Mouse (Mus musculus) cerebellum, adult 2 months (tissue): ENCODE results near the gene Kif1c. TPM values are rescaled to one million over a fixed set of nuclear protein-coding genes. Genes with fewer than 3 reads are reported as not detected.
A peak's percentile ranks its signal among the peaks of the same experiment; 100 is the strongest.
"Not testable (repeated sequence)": the region's sequence is repeated elsewhere in the genome, so short reads cannot be mapped to it uniquely, and the experiment has no call there.

Experiments
- DNase-seq, 2 experiments: peaks; one replicate each; pipeline ENCODE4 v3.0.0; 2021
- H3K27ac ChIP-seq: fragments of 200-500 bp; 2 replicates; pipeline ENCODE4 v1.5.1; 2012; ENCODE audit warnings: low read length, control low read depth, inconsistent platforms; ENCODE audit not compliant: insufficient read depth
- H3K27me3 ChIP-seq: fragments of 200-500 bp; 2 replicates; pipeline ENCODE4 v1.6.1; 2012; ENCODE audit warnings: inconsistent platforms, mild to moderate bottlenecking, low read length, moderate library complexity; ENCODE audit not compliant: control insufficient read depth, insufficient read depth
- H3K4me1 ChIP-seq: fragments of 200-500 bp; 2 replicates; pipeline ENCODE4 v1.6.1; 2011; ENCODE audit warnings: low read length; ENCODE audit not compliant: control insufficient read depth, insufficient read depth
- H3K4me3 ChIP-seq: fragments of 200-500 bp; replicated peaks from 2 replicates; pipeline ENCODE3; 2011; ENCODE audit warnings: mild to moderate bottlenecking, low read depth, low read length, control low read depth; ENCODE audit not compliant: insufficient read depth
- CTCF ChIP-seq: fragments of 200-500 bp; IDR thresholded peaks from 2 replicates; pipeline ENCODE4 v1.5.1; 2011; ENCODE audit warnings: low read depth, mild to moderate bottlenecking, control low read depth, low read length, moderate library complexity, borderline replicate concordance; ENCODE audit not compliant: insufficient read depth
- POLR2A ChIP-seq: fragments of 200-500 bp; IDR thresholded peaks from 2 replicates; pipeline ENCODE4 v1.6.1; 2011; ENCODE audit warnings: low read length, control low read depth, borderline replicate concordance; ENCODE audit not compliant: insufficient read depth
- WGBS: fragments of 180-500 bp; shearing (Covaris S2); methylation state at CpG from one replicate; pipeline ENCODE4 v1.1.7; 2018; 5-methylcytosine and 5-hydroxymethylcytosine counted together
- polyA plus RNA-seq: library from polyadenylated mRNA; depleted of rRNA; stranded (reverse); fragments of >200 nt; gene quantifications from 2 replicates; pipeline ENCODE4 v1.2.3, GENCODE M21; 2012; rRNA removed

Kif1c gene
- polyA plus RNA-seq, 1 experiment: 65.6 TPM

DNA sequence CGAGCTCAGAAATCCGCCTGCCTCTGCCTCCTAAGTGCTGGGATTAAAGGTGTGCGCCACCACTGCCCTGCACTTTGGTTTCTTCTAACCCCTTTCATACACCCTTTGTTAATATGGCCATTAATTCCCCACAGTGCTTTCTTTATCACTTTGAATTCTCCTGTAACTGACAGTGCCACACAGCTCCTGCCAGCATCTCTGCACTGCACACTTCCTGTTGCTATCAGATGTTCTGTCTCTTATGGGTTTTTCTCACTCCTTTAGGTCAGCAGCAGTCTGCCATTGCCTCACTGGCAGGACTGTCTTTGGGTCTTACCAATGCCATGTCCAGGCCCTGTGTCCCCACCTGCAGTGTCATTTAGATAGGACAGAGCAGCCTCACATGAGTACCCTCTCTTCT is 70.5 kb downstream of the Kif1c start:
- Histone ChIP-seq H3K27ac (no peak overlapping the region), H3K27me3 (no peaks in the 10 kb centered on the region), H3K4me3 (no peak overlapping the region), H3K4me1 (peaks cover 3% of the 10 kb centered on the region)
- TF ChIP-seq CTCF (no peak), POLR2A (no peak)
- DNase-seq: no peak
- 93% methylated on average over 3 of the region's 3 CpGs for WGBS

DNA sequence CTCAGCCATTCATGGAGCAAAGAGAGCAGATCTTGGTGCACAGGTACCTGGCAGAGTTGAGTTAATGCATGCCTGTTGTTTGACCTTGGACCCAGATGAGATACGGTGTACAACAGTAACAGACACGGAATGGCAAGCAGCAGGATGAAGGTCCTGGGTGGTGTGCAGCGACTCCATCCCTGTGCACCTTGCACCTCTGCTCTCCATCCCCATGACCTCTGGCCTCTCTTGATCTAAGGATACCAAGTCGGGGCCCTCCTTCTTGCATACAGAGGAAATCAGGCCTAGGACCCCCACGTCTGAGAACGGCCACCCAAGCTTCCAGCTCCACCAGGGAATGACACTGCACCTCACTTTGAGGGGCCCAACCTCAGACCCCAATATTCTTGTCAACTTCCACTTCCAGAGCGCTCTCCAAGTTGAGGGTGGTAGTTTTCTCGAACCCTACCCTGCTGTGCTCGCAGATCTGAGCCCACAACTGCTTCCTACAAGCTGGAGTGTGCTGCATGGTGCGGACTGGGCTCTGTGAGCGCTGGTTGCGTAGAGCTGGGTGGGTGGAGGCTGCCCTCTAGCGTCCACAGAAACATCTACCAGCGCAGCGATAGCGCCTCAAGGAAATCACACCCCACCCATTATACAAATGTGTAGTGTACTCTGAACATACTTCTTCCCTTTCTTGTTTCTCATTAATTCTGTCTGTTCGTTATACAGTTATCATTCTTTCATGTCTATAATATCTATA is 76.7 kb downstream of the Kif1c start:
- Histone ChIP-seq H3K4me3 (no peak overlapping the region), H3K27ac (no peak overlapping the region), H3K4me1 (no peaks in the 10 kb centered on the region), H3K27me3 (no peaks in the 10 kb centered on the region)
- TF ChIP-seq CTCF: peak; percentile 95
- TF ChIP-seq POLR2A: no peak
- 29% methylated on average over 17 of the region's 17 CpGs for WGBS
- peak; percentile 61 to 66 for DNase-seq

DNA sequence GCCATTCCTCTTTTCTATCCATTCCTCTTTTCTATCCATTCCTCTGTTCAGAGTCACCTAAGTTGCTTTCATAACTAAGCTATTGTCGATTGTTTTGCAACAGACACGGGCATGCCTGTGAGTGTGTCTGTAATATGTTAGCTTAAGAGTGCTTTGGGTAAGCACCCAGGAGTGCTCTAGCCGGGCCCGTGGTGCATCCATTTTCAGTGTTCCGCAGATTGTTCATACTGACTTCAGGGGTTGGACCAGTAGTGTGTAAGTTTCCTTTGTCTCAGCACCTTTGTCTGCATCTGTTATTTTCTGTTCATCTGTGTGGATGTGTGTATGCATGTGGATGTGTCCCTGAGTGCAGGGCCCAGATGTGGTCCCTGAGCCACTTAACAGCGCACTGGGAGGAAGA is 77.3 kb downstream of the Kif1c start:
- H3K27ac ChIP-seq: no peak overlapping the region
- H3K4me3 ChIP-seq: no peak overlapping the region
- no peaks in the 10 kb centered on the region for H3K4me1 ChIP-seq
- WGBS: 59% methylated on average over 6 of the region's 6 CpGs
- TF ChIP-seq CTCF (no peak), POLR2A (no peak)
- DNase-seq: no peak
- H3K27me3 ChIP-seq: no peaks in the 10 kb centered on the region

DNA sequence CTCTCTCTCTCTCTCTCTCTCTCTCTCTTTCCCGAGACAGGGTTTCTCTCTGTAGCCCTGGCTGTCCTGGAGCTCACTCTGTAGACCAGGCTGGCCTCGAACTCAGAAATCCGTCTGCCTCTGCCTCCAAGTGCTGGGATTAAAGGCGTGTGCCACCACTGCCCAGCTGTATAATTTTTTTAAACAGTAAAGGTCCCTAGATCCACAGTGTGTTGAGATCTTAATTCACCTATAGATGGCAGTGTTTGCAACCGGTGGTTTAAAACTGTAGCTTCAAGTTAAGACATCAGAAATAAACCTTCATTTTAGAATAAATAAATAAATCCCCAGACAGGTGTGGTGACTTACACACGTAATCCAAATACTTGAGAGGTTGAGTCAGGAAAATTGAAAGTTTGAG is 77.7 kb downstream of the Kif1c start:
- not testable (repeated sequence) for H3K27me3 ChIP-seq, DNase-seq, H3K4me1 ChIP-seq, H3K4me3 ChIP-seq, H3K27ac ChIP-seq
- TF ChIP-seq CTCF: peak; percentile 23; the same call in 1 of the 2 replicates
- WGBS: 20% methylated on average over 6 of the region's 6 CpGs

Other genes with a start within 250 kb of the Kif1c start
- gene Med11, start 248.6 kb upstream of the Kif1c start, polyA plus RNA-seq: 20.4 and 20.5 TPM in 2 replicates
- gene Zmynd15, start 241.1 kb upstream of the Kif1c start, polyA plus RNA-seq: 0.21 and 0.25 TPM in 2 replicates
- 1.8 and 2.6 TPM in 2 replicates for gene Cxcl16, start 240.6 kb upstream of the Kif1c start, polyA plus RNA-seq
- gene Tm4sf5, start 195.3 kb upstream of the Kif1c start, polyA plus RNA-seq: 0.54 TPM in 2 replicates
- 0.30 TPM in 1 of 2 replicates, not detected in the other for gene Vmo1, start 185.9 kb upstream of the Kif1c start, polyA plus RNA-seq
- 0.11 TPM in 1 of 2 replicates, not detected in the other for gene Gltpd2, start 181.4 kb upstream of the Kif1c start, polyA plus RNA-seq
- gene Psmb6, start 175.2 kb upstream of the Kif1c start, polyA plus RNA-seq: 319 TPM in 2 replicates
- not detected in 2 replicates for gene Gm40193, start 167.6 kb upstream of the Kif1c start, polyA plus RNA-seq
- 19.2 and 21.3 TPM in 2 replicates for gene Pld2, start 160.5 kb upstream of the Kif1c start, polyA plus RNA-seq
- 222 and 224 TPM in 2 replicates for gene Mink1, start 137.7 kb upstream of the Kif1c start, polyA plus RNA-seq
- gene 4930544D05Rik, start 84.7 kb upstream of the Kif1c start, polyA plus RNA-seq: not detected in 2 replicates
- gene Chrne, start 81.3 kb upstream of the Kif1c start, polyA plus RNA-seq: 0.10 and 0.25 TPM in 2 replicates
- not detected in 2 replicates for gene Gp1ba, start 61.4 kb upstream of the Kif1c start, polyA plus RNA-seq
- 143 and 152 TPM in 2 replicates for gene Rnf167, start 53.3 kb upstream of the Kif1c start, polyA plus RNA-seq
- 184 and 191 TPM in 2 replicates for gene Slc25a11, start 53.1 kb upstream of the Kif1c start, polyA plus RNA-seq
- gene Pfn1, start 45.9 kb upstream of the Kif1c start, polyA plus RNA-seq: 289 and 305 TPM in 2 replicates
- gene Eno3, start 43.3 kb upstream of the Kif1c start, polyA plus RNA-seq: 35.0 and 35.9 TPM in 2 replicates
- 84.3 and 93.2 TPM in 2 replicates for gene Spag7, start 31.1 kb upstream of the Kif1c start, polyA plus RNA-seq
- gene Camta2, start 12.4 kb upstream of the Kif1c start, polyA plus RNA-seq: 108 TPM in 2 replicates
- 4.0 and 4.6 TPM in 2 replicates for gene Inca1, start 393 bp upstream of the Kif1c start, polyA plus RNA-seq
- gene Zfp3, start 63.7 kb downstream of the Kif1c start, polyA plus RNA-seq: 10.4 and 11.1 TPM in 2 replicates
- 0.10 TPM in 1 of 2 replicates, not detected in the other for gene Scimp, start 112.0 kb downstream of the Kif1c start, polyA plus RNA-seq
- gene Rabep1, start 144.2 kb downstream of the Kif1c start, polyA plus RNA-seq: 35.4 and 35.9 TPM in 2 replicates